Mouse (Mus musculus): ENCODE data around the gene Frmd7.

Frmd7 gene

GRCm38 (mm10) chrX:50942610-50943009 is at the start of gene Frmd7:
TSS of gene Frmd7 (minus strand) at chrX:50942710.
- ATAC-seq (ENCODE audit: insufficient number of reproducible peaks, low FRiP score, low TSS enrichment), result no peak

- no peak for ATAC-seq (ENCODE audit: insufficient number of reproducible peaks, low FRiP score, low TSS enrichment)
Observed at GRCm38 (mm10) chrX:50991324-50991723, 48.8 kb upstream of the Frmd7 start.

GRCm38 (mm10) chrX:50989940-50990339 is 47.4 kb upstream of the Frmd7 start:
- no peak for ATAC-seq (ENCODE audit: insufficient number of reproducible peaks, low FRiP score, low TSS enrichment)

GRCm38 (mm10) chrX:50988581-50988980 is 46.1 kb upstream of the Frmd7 start:
- ATAC-seq (ENCODE audit: insufficient number of reproducible peaks, low FRiP score, low TSS enrichment), result no peak

- ATAC-seq (ENCODE audit: insufficient number of reproducible peaks, low FRiP score, low TSS enrichment), result no peak
Observed at GRCm38 (mm10) chrX:50978428-50978827, 35.9 kb upstream of the Frmd7 start.

- ATAC-seq (ENCODE audit: insufficient number of reproducible peaks, low FRiP score, low TSS enrichment), result no peak
Observed at GRCm38 (mm10) chrX:50972145-50972544, 29.6 kb upstream of the Frmd7 start.

- ATAC-seq (ENCODE audit: insufficient number of reproducible peaks, low FRiP score, low TSS enrichment), result no peak
Observed at GRCm38 (mm10) chrX:50969907-50970306, 27.4 kb upstream of the Frmd7 start.

- no peak for ATAC-seq (ENCODE audit: insufficient number of reproducible peaks, low FRiP score, low TSS enrichment)
Observed at GRCm38 (mm10) chrX:50968157-50968932, 25.8 kb upstream of the Frmd7 start.

GRCm38 (mm10) chrX:50965157-50965556 is 22.6 kb upstream of the Frmd7 start:
- no peak for ATAC-seq (ENCODE audit: insufficient number of reproducible peaks, low FRiP score, low TSS enrichment)

GRCm38 (mm10) chrX:50962955-50963354 is 20.4 kb upstream of the Frmd7 start:
- ATAC-seq (ENCODE audit: insufficient number of reproducible peaks, low FRiP score, low TSS enrichment), result no peak

- no peak for ATAC-seq (ENCODE audit: insufficient number of reproducible peaks, low FRiP score, low TSS enrichment)
Observed at GRCm38 (mm10) chrX:50948633-50949032, 6.1 kb upstream of the Frmd7 start.

GRCm38 (mm10) chrX:50948116-50948515 is 5.6 kb upstream of the Frmd7 start:
- no peak for ATAC-seq (ENCODE audit: insufficient number of reproducible peaks, low FRiP score, low TSS enrichment)

- no peak for ATAC-seq (ENCODE audit: insufficient number of reproducible peaks, low FRiP score, low TSS enrichment)
Observed at GRCm38 (mm10) chrX:50937117-50937516, 5.4 kb downstream of the Frmd7 start.

GRCm38 (mm10) chrX:50930309-50930708 is 12.2 kb downstream of the Frmd7 start:
- ATAC-seq (ENCODE audit: insufficient number of reproducible peaks, low FRiP score, low TSS enrichment), result no peak

GRCm38 (mm10) chrX:50926893-50927545 is 15.5 kb downstream of the Frmd7 start:
- ATAC-seq (ENCODE audit: insufficient number of reproducible peaks, low FRiP score, low TSS enrichment), result no peak

- ATAC-seq (ENCODE audit: insufficient number of reproducible peaks, low FRiP score, low TSS enrichment), result no peak
Observed at GRCm38 (mm10) chrX:50924629-50925364, 17.7 kb downstream of the Frmd7 start.

- ATAC-seq (ENCODE audit: insufficient number of reproducible peaks, low FRiP score, low TSS enrichment), result no peak
Observed at GRCm38 (mm10) chrX:50918754-50919153, 23.8 kb downstream of the Frmd7 start.

- no peak for ATAC-seq (ENCODE audit: insufficient number of reproducible peaks, low FRiP score, low TSS enrichment)
Observed at GRCm38 (mm10) chrX:50917389-50917788, 25.1 kb downstream of the Frmd7 start.

- no peak for ATAC-seq (ENCODE audit: insufficient number of reproducible peaks, low FRiP score, low TSS enrichment)
Observed at GRCm38 (mm10) chrX:50909915-50910314, 32.6 kb downstream of the Frmd7 start.

GRCm38 (mm10) chrX:50903497-50903896 is 39.0 kb downstream of the Frmd7 start:
- no peak for ATAC-seq (ENCODE audit: insufficient number of reproducible peaks, low FRiP score, low TSS enrichment)

GRCm38 (mm10) chrX:50887999-50888398 is 54.5 kb downstream of the Frmd7 start:
- no peak for ATAC-seq (ENCODE audit: insufficient number of reproducible peaks, low FRiP score, low TSS enrichment)

Measured in cerebellum, adult (tissue).